Mouse (Mus musculus): ENCODE measurements around the gene Slc38a7. TPM values are rescaled to one million over a fixed set of nuclear protein-coding genes. Genes with fewer than 3 reads are reported as not detected.

Gene Slc38a7
- polyA plus RNA-seq, 1 experiment from 2014 or later, result 13.8 TPM

- no peaks in the 10 kb centered on the region for H3K36me3 ChIP-seq
- no peaks in the 10 kb centered on the region for H3K9me3 ChIP-seq
- H3K4me1 ChIP-seq, result no peaks in the 10 kb centered on the region
- no peak for ATAC-seq (ENCODE audit: borderline replicate concordance, extremely low read depth, low FRiP score, low TSS enrichment)
- WGBS, result 82% methylated on average over 5 of the region's 5 CpGs
- H3K27ac ChIP-seq, result no peak overlapping the region
- no peak overlapping the region for H3K9ac ChIP-seq
- no peaks in the 10 kb centered on the region for H3K27me3 ChIP-seq
- no peak overlapping the region for H3K4me2 ChIP-seq
- no peak overlapping the region for H3K4me3 ChIP-seq
Observed at GRCm38 (mm10) chr8:95822096-95822495, 31.2 kb downstream of the Slc38a7 start.

- WGBS, result 60% methylated on average over 6 of the region's 6 CpGs
Observed at GRCm38 (mm10) chr8:95821266-95821665, 32.1 kb downstream of the Slc38a7 start.

GRCm38 (mm10) chr8:95818211-95818610 is 35.1 kb downstream of the Slc38a7 start:
- Histone ChIP-seq H3K4me2 (no peak overlapping the region), H3K27me3 (no peaks in the 10 kb centered on the region), H3K27ac (no peak overlapping the region), H3K4me3 (no peak overlapping the region), H3K9ac (no peak overlapping the region), H3K9me3 (no peaks in the 10 kb centered on the region), H3K4me1 (no peaks in the 10 kb centered on the region), H3K36me3 (no peaks in the 10 kb centered on the region)
- WGBS, result 8% methylated on average over 1 of the region's 1 CpGs
- ATAC-seq (ENCODE audit: borderline replicate concordance, extremely low read depth, low FRiP score, low TSS enrichment), result no peak

More at GRCm38 (mm10) chr8:95821266-95821665, 32.1 kb downstream of the Slc38a7 start:
- Histone ChIP-seq H3K9me3 (no peaks in the 10 kb centered on the region), H3K4me3 (no peak overlapping the region), H3K27ac (no peak overlapping the region), H3K9ac (no peak overlapping the region), H3K4me2 (no peak overlapping the region), H3K4me1 (no peaks in the 10 kb centered on the region), H3K27me3 (no peaks in the 10 kb centered on the region), H3K36me3 (no peaks in the 10 kb centered on the region)
- ATAC-seq (ENCODE audit: borderline replicate concordance, extremely low read depth, low FRiP score, low TSS enrichment), result no peak

- ATAC-seq (ENCODE audit: borderline replicate concordance, extremely low read depth, low FRiP score, low TSS enrichment), result no peak
- Histone ChIP-seq H3K27me3 (no peaks in the 10 kb centered on the region), H3K4me3 (no peak overlapping the region), H3K4me1 (no peaks in the 10 kb centered on the region), H3K9ac (no peak overlapping the region), H3K4me2 (no peak overlapping the region), H3K36me3 (no peaks in the 10 kb centered on the region), H3K9me3 (no peaks in the 10 kb centered on the region), H3K27ac (no peak overlapping the region)
- WGBS, result 63% methylated on average over 3 of the region's 3 CpGs
Observed at GRCm38 (mm10) chr8:95817597-95817996, 35.7 kb downstream of the Slc38a7 start.

GRCm38 (mm10) chr8:95816044-95816708 is 37.2 kb downstream of the Slc38a7 start:
- Histone ChIP-seq H3K4me2 (no peak overlapping the region), H3K9ac (no peak overlapping the region), H3K27me3 (no peaks in the 10 kb centered on the region), H3K27ac (no peak overlapping the region), H3K4me1 (0 out of 2 replicates have a peak, but pooled peaks cover 2% of the 10 kb centered on the region), H3K36me3 (no peaks in the 10 kb centered on the region), H3K4me3 (no peak overlapping the region), H3K9me3 (no peaks in the 10 kb centered on the region)
- no peak for ATAC-seq (ENCODE audit: borderline replicate concordance, extremely low read depth, low FRiP score, low TSS enrichment)
- 35% methylated on average over 6 of the region's 6 CpGs for WGBS

GRCm38 (mm10) chr8:95810184-95810591 is 43.2 kb downstream of the Slc38a7 start:
- peaks cover 26% of the 10 kb centered on the region for H3K4me1 ChIP-seq
- peak overlapping the region; percentile 72 for H3K27ac ChIP-seq
- no peak overlapping the region for H3K9ac ChIP-seq
- no peaks in the 10 kb centered on the region for H3K9me3 ChIP-seq
- no peaks in the 10 kb centered on the region for H3K27me3 ChIP-seq
- 37% methylated on average over 3 of the region's 3 CpGs for whole genome bisulfite sequencing
- no peaks in the 10 kb centered on the region for H3K36me3 ChIP-seq
- ATAC-seq (ENCODE audit: borderline replicate concordance, extremely low read depth, low FRiP score, low TSS enrichment), result no peak
- H3K4me2 ChIP-seq, result no peak overlapping the region
- no peak overlapping the region for H3K4me3 ChIP-seq

GRCm38 (mm10) chr8:95809116-95809515 is 44.2 kb downstream of the Slc38a7 start:
- Histone ChIP-seq H3K4me1 (peaks cover 32% of the 10 kb centered on the region), H3K36me3 (0 out of 2 replicates have a peak, but pooled peaks cover 2% of the 10 kb centered on the region), H3K4me2 (no peak overlapping the region), H3K27ac (no peak overlapping the region), H3K9me3 (no peaks in the 10 kb centered on the region), H3K9ac (no peak overlapping the region), H3K27me3 (no peaks in the 10 kb centered on the region), H3K4me3 (no peak overlapping the region)
- WGBS, result 61% methylated on average over 5 of the region's 5 CpGs
- ATAC-seq (ENCODE audit: borderline replicate concordance, extremely low read depth, low FRiP score, low TSS enrichment), result no peak

- H3K27ac ChIP-seq, result no peak overlapping the region
- H3K36me3 ChIP-seq, result 0 out of 2 replicates have a peak, but pooled peaks cover 7% of the 10 kb centered on the region
- no peak for ATAC-seq (ENCODE audit: borderline replicate concordance, extremely low read depth, low FRiP score, low TSS enrichment)
- H3K4me2 ChIP-seq, result no peak overlapping the region; the same call in 1 of the 2 replicates
- 0 out of 2 replicates have a peak overlapping the region, but pooled peaks have one; percentile 99 for H3K4me3 ChIP-seq
- no peaks in the 10 kb centered on the region for H3K27me3 ChIP-seq
- no peak overlapping the region for H3K9ac ChIP-seq
- H3K9me3 ChIP-seq, result no peaks in the 10 kb centered on the region
- peaks cover 32% of the 10 kb centered on the region for H3K4me1 ChIP-seq
- 88% methylated on average over 4 of the region's 4 CpGs for WGBS
Observed at GRCm38 (mm10) chr8:95808631-95809030, 44.7 kb downstream of the Slc38a7 start.

GRCm38 (mm10) chr8:95807861-95808260 is 45.5 kb downstream of the Slc38a7 start:
- WGBS, result 0% methylated on average over 20 of the region's 20 CpGs
- H3K36me3 ChIP-seq, result 0 out of 2 replicates have a peak, but pooled peaks cover 9% of the 10 kb centered on the region
- no peaks in the 10 kb centered on the region for H3K9me3 ChIP-seq
- H3K4me1 ChIP-seq, result peaks cover 32% of the 10 kb centered on the region
- H3K9ac ChIP-seq, result peak overlapping the region; percentile 48
- H3K4me3 ChIP-seq, result peak overlapping the region; percentile 99
- peak overlapping the region; percentile 98 for H3K27ac ChIP-seq
- peak; percentile 92 for ATAC-seq (ENCODE audit: borderline replicate concordance, extremely low read depth, low FRiP score, low TSS enrichment)
- peak overlapping the region; percentile 76 for H3K4me2 ChIP-seq
- no peaks in the 10 kb centered on the region for H3K27me3 ChIP-seq

GRCm38 (mm10) chr8:95807331-95807843 is 46.0 kb downstream of the Slc38a7 start, which contains the start of gene Cnot1:
Gene Cnot1 (minus strand): TSS chr8:95807464.
- 0 out of 2 replicates have a peak, but pooled peaks cover 9% of the 10 kb centered on the region for H3K36me3 ChIP-seq
- peak within 1 kb of the TSS; percentile 98 for H3K27ac ChIP-seq
- H3K4me2 ChIP-seq, result peak within 1 kb of the TSS; percentile 89
- peak; percentile 96 for ATAC-seq (ENCODE audit: borderline replicate concordance, extremely low read depth, low FRiP score, low TSS enrichment)
- H3K4me3 ChIP-seq, result peak within 1 kb of the TSS; percentile 99
- no peaks in the 10 kb centered on the region for H3K9me3 ChIP-seq
- no peaks in the 10 kb centered on the region for H3K27me3 ChIP-seq
- peaks cover 32% of the 10 kb centered on the region for H3K4me1 ChIP-seq
- WGBS, result under 1% methylated on average over 44 of the region's 44 CpGs
- peak within 1 kb of the TSS; percentile 99 for H3K9ac ChIP-seq

GRCm38 (mm10) chr8:95806461-95807191 is 46.7 kb downstream of the Slc38a7 start:
- Histone ChIP-seq H3K4me3 (peak overlapping the region; percentile 99), H3K9ac (peak overlapping the region; percentile 99), H3K27ac (peak overlapping the region; percentile 98), H3K4me2 (peak overlapping the region; percentile 89), H3K9me3 (no peaks in the 10 kb centered on the region), H3K27me3 (no peaks in the 10 kb centered on the region), H3K36me3 (peaks cover 13% of the 10 kb centered on the region; the same call in 1 of the 2 replicates), H3K4me1 (peaks cover 34% of the 10 kb centered on the region)
- peak; percentile 5; the same call in 1 of the 2 replicates for ATAC-seq (ENCODE audit: borderline replicate concordance, extremely low read depth, low FRiP score, low TSS enrichment)
- under 1% methylated on average over 53 of the region's 69 CpGs for WGBS

Data from lung, embryonic 15.5 days (tissue).